Mouse (Mus musculus) heart, postnatal 0 days (tissue): ENCODE results near the gene Scgn. TPM values are rescaled to one million over a fixed set of nuclear protein-coding genes. Genes with fewer than 3 reads are reported as not detected.

Experiments used
- ATAC-seq: fragments of 200-750 bp; cut with Nextera tagmentation; 2 replicates; pipeline ENCODE4 v1.8.0; 2017; ENCODE audit warnings: low read depth, moderate number of reproducible peaks, moderate library complexity; ENCODE audit not compliant: insufficient read depth
- DNase-seq: peaks from one replicate; pipeline ENCODE4 v3.0.0-alpha.2; 2016; ENCODE audit warnings: low spot score
- H3K27ac ChIP-seq: fragments of 300-500 bp; sonication (generic); 2 replicates; pipeline ENCODE4 v1.5.1; 2014; ENCODE audit warnings: low read depth, mild to moderate bottlenecking
- H3K27me3 ChIP-seq: fragments of 300-500 bp; sonication (generic); 2 replicates; pipeline ENCODE4 v1.6.1; 2014; ENCODE audit warnings: low read length, mixed read lengths; ENCODE audit not compliant: control insufficient read depth, insufficient read depth
- H3K36me3 ChIP-seq: fragments of 300-500 bp; sonication (generic); replicated peaks from 2 replicates; pipeline ENCODE4 v1.6.1; 2014; ENCODE audit warnings: low read length, mixed read lengths; ENCODE audit not compliant: control insufficient read depth, insufficient read depth
- H3K4me1 ChIP-seq: fragments of 300-500 bp; sonication (generic); 2 replicates; pipeline ENCODE4 v1.6.1; 2014; ENCODE audit warnings: antibody characterized with exemption; ENCODE audit not compliant: control insufficient read depth, insufficient read depth
- H3K4me2 ChIP-seq: fragments of 300-500 bp; sonication (generic); 2 replicates; pipeline ENCODE4 v1.6.1; 2014; ENCODE audit warnings: low read depth, mild to moderate bottlenecking, low read length, moderate library complexity
- H3K4me3 ChIP-seq: fragments of 300-500 bp; sonication (generic); 2 replicates; pipeline ENCODE4 v1.5.1; 2014; ENCODE audit warnings: low read depth, low read length
- H3K9ac ChIP-seq: fragments of 300-500 bp; sonication (generic); replicated peaks from 2 replicates; pipeline ENCODE4 v1.6.1; 2014; ENCODE audit warnings: low read depth, low read length, mixed read lengths
- H3K9me3 ChIP-seq: fragments of 300-500 bp; sonication (generic); replicated peaks from 2 replicates; pipeline ENCODE4 v1.6.1; 2016; ENCODE audit warnings: low read length; ENCODE audit not compliant: control insufficient read depth
- CTCF ChIP-seq: IDR thresholded peaks from 2 replicates; pipeline ENCODE4 v1.5.1; 2016; ENCODE audit warnings: antibody characterized with exemption, control low read depth, low read depth
- EP300 ChIP-seq: IDR thresholded peaks from 2 replicates; pipeline ENCODE4 v1.6.1; 2016; ENCODE audit warnings: antibody characterized with exemption, low read depth
- WGBS: fragments of 180-500 bp; shearing (Covaris S2); extraction: QIAGEN DNeasy Blood & Tissue Kit; methylation state at CpG from one replicate; pipeline ENCODE4 v1.1.7; 2014; 5-methylcytosine and 5-hydroxymethylcytosine counted together
- polyA plus RNA-seq: library from polyadenylated mRNA; unstranded; fragments of >200 nt; fragmentation: Nextera tagmentation; extraction: Ambion mirVana; gene quantifications from 2 replicates; pipeline ENCODE4 v1.2.1, GENCODE M21; 2015
- total RNA-seq: library from RNA; depleted of rRNA; stranded (reverse); fragments of >200 nt; gene quantifications from 2 replicates; pipeline ENCODE4 v1.2.3, GENCODE M21; 2014; ENCODE audit warnings: low replicate concordance

Scgn gene
- total and polyA plus RNA-seq, 2 experiments from 2014 or later: not detected

DNA sequence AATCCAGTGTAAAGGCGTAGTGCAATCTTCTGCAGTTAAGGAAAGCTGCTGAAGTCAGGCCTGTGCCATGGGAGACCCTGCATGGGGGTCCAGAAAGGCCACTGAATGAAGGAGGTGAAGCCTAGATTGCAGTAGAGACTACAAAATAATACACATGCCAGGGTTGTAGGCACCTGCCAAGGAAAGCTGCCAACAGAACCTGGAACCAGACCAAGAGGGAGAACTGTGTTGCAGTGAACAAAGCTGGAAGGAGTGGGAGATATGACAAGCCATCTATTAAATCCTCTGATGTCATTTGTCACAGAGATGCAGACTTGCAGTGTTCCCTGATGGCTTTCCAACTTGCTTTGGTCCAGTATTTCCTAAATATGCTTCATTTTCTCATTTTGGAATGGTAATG lies 52.3 kb downstream of the Scgn start:
- no peak overlapping the region for H3K4me3 ChIP-seq
- WGBS: 72% methylated on average over 1 of the region's 1 CpGs
- no peak for DNase-seq
- no peak for TF ChIP-seq CTCF
- TF ChIP-seq EP300: no peak
- no peaks in the 10 kb centered on the region for H3K27me3 ChIP-seq
- no peak overlapping the region for H3K9ac ChIP-seq
- no peaks in the 10 kb centered on the region for H3K4me1 ChIP-seq
- H3K9me3 ChIP-seq: no peaks in the 10 kb centered on the region
- no peak overlapping the region for H3K27ac ChIP-seq
- ATAC-seq: no peak
- H3K36me3 ChIP-seq: no peaks in the 10 kb centered on the region
- H3K4me2 ChIP-seq: no peak overlapping the region

GRCm38 (mm10) chr13:23934211-23934520 lies 56.8 kb downstream of the Scgn start, which contains the start of gene Hist1h2aa:
Gene Hist1h2aa (plus strand): TSS chr13:23934462.
- Histone ChIP-seq H3K4me1 (no peaks in the 10 kb centered on the region), H3K9ac (no peak within 1 kb of the TSS), H3K4me2 (no peak within 1 kb of the TSS), H3K4me3 (no peak within 1 kb of the TSS), H3K27me3 (no peaks in the 10 kb centered on the region), H3K9me3 (no peaks in the 10 kb centered on the region), H3K27ac (no peak within 1 kb of the TSS), H3K36me3 (no peaks in the 10 kb centered on the region)
- DNase-seq: no peak
- WGBS: 86% methylated on average over 10 of the region's 10 CpGs
- no peak for ATAC-seq
- TF ChIP-seq CTCF (no peak), EP300 (no peak)

GRCm38 (mm10) chr13:23933421-23934210 lies 57.4 kb downstream of the Scgn start, which contains the start of gene Hist1h2ba:
Gene Hist1h2ba (minus strand): TSS chr13:23934156.
- DNase-seq: no peak
- WGBS: 88% methylated on average over 33 of the region's 39 CpGs
- no peak for ATAC-seq
- TF ChIP-seq CTCF (no peak), EP300 (no peak)
- Histone ChIP-seq H3K4me1 (no peaks in the 10 kb centered on the region), H3K4me2 (no peak within 1 kb of the TSS), H3K27me3 (no peaks in the 10 kb centered on the region), H3K4me3 (no peak within 1 kb of the TSS), H3K9me3 (no peaks in the 10 kb centered on the region), H3K9ac (no peak within 1 kb of the TSS), H3K27ac (no peak within 1 kb of the TSS), H3K36me3 (no peaks in the 10 kb centered on the region)

DNA sequence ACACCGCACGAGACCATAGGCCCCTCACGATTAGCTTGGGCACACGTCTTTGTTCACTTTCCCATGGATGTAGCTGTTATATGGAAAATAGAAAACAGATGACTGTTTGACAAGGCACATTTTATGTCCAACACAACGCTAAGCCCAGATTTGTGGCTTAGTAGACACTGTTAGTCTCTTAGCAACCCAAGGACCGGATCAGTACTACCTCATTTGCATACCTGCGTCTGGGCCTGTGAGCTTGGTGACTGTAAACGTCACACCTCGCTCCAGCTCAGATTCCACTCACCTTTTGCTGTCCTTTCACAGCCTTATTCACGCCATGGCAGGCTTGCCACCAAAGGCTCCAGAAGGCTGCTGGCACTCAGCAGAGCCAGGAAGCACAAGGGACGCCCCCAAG lies 60.1 kb downstream of the Scgn start:
- no peak overlapping the region for H3K27ac ChIP-seq
- 69% methylated on average over 11 of the region's 11 CpGs for WGBS
- H3K4me3 ChIP-seq: no peak overlapping the region
- H3K4me1 ChIP-seq: no peaks in the 10 kb centered on the region
- no peaks in the 10 kb centered on the region for H3K36me3 ChIP-seq
- H3K27me3 ChIP-seq: no peaks in the 10 kb centered on the region
- TF ChIP-seq EP300 (no peak), CTCF (no peak)
- ATAC-seq: no peak
- no peak for DNase-seq
- no peak overlapping the region for H3K4me2 ChIP-seq
- no peaks in the 10 kb centered on the region for H3K9me3 ChIP-seq
- no peak overlapping the region for H3K9ac ChIP-seq

GRCm38 (mm10) chr13:23930461-23930860 lies 60.6 kb downstream of the Scgn start:
- Histone ChIP-seq H3K4me2 (no peak overlapping the region), H3K27ac (no peak overlapping the region), H3K9ac (no peak overlapping the region), H3K4me3 (no peak overlapping the region), H3K4me1 (no peaks in the 10 kb centered on the region), H3K36me3 (no peaks in the 10 kb centered on the region), H3K27me3 (no peaks in the 10 kb centered on the region), H3K9me3 (no peaks in the 10 kb centered on the region)
- no peak for TF ChIP-seq CTCF
- no peak for TF ChIP-seq EP300
- WGBS: 87% methylated on average over 9 of the region's 9 CpGs
- DNase-seq (no peak), ATAC-seq (no peak)

DNA sequence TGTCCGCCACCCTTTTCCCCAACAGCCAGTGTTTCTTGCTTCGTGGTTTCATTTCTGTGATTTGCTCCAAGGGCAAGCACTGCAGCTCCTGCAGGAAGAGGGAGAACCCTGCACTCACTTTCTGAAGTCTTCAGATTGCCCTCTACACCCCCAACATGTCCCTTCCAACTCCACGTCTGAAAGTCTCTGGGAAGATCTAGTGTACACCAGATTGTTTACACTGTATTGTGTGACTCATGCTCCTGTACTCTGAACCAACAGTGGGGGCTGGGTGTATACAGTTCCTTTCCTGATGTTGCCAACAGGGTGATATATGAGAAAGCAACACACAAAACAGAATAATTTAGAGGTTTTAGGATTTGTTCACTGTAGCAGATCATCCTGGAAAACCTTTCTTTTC lies 62.4 kb downstream of the Scgn start:
- no peak overlapping the region for H3K27ac ChIP-seq
- H3K4me2 ChIP-seq: peak overlapping the region; percentile 34
- no peaks in the 10 kb centered on the region for H3K9me3 ChIP-seq
- 33% methylated on average over 3 of the region's 3 CpGs for WGBS
- H3K4me3 ChIP-seq: no peak overlapping the region
- no peaks in the 10 kb centered on the region for H3K36me3 ChIP-seq
- no peaks in the 10 kb centered on the region for H3K27me3 ChIP-seq
- H3K4me1 ChIP-seq: no peaks in the 10 kb centered on the region
- DNase-seq (peak; percentile 10), ATAC-seq (no peak)
- TF ChIP-seq EP300: no peak
- TF ChIP-seq CTCF: no peak
- H3K9ac ChIP-seq: no peak overlapping the region
